8 mouse cellular contexts compared by ENCODE assay signal in genomic region chr5:142627398-142627797, GRCm38 (mm10). TPM values are rescaled to one million over a fixed set of nuclear protein-coding genes. Genes with fewer than 3 reads are reported as not detected.
DNase-seq lines count a peak whose midpoint lies in the region; ATAC-seq and TF ChIP-seq lines count a peak whose summit lies in the region.

Gene Wipi2 (plus strand): TSS chr5:142627698.

- H3K4me2 ChIP-seq in intestine, embryonic 14.5 days (ENCODE audit: low read length) = peak within 1 kb of the TSS; percentile 86

- H3K9ac ChIP-seq in intestine, embryonic 14.5 days (ENCODE audit: low read length) = peak within 1 kb of the TSS; percentile 86

- peaks cover 9% of the 10 kb centered on the region for H3K4me1 ChIP-seq in kidney, adult 2 months (ENCODE audit: control insufficient read depth, insufficient read depth, low read length)
- H3K4me1 ChIP-seq in intestine, embryonic 14.5 days (replicated peaks; ENCODE audit: control insufficient read depth, insufficient read depth, low read length) = peaks cover 5% of the 10 kb centered on the region; the same call in 1 of the 2 replicates

- H3K9me3 ChIP-seq in intestine, embryonic 14.5 days (ENCODE audit: control insufficient read depth, low read length) = no peaks in the 10 kb centered on the region

- H3K27ac ChIP-seq in kidney, adult 2 months (ENCODE audit: insufficient read depth, low read depth, low read length) = peak within 1 kb of the TSS; percentile 92
- H3K27ac ChIP-seq in intestine, embryonic 14.5 days (ENCODE audit: low read depth) = peak within 1 kb of the TSS; percentile 85; the same call in 1 of the 2 replicates

- peak within 1 kb of the TSS; percentile 56 for H3K4me3 ChIP-seq in kidney, adult 2 months (ENCODE audit: insufficient read depth, low read depth, low read length)
- peak within 1 kb of the TSS; percentile 97 for H3K4me3 ChIP-seq in intestine, embryonic 14.5 days (ENCODE audit: low read depth, low read length)

- DNase-seq in kidney, adult 2 months = no peak
- DNase-seq in kidney, adult 8-10 months = no peak
- no peak for DNase-seq in adrenal gland, postnatal 14 days
- DNase-seq in gastrocnemius, postnatal 10 days = no peak
- DNase-seq in intestine, embryonic 14.5 days (ENCODE audit: low spot score) = no peak
- no peak for DNase-seq in spleen, postnatal 4 days (ENCODE audit: low spot score in 2 of 2)
- no peak for DNase-seq in B cell, adult 2 months

- TF ChIP-seq CTCF in kidney, adult 2 months (conservative IDR thresholded peaks at IDR 0.05; ENCODE audit: insufficient read depth, insufficient read length, low read depth, low read length) = no peak

- no peaks in the 10 kb centered on the region for H3K27me3 ChIP-seq in kidney, adult 2 months (replicated peaks; ENCODE audit: control insufficient read depth, insufficient read depth, low read length)
- H3K27me3 ChIP-seq in intestine, embryonic 14.5 days (replicated peaks; ENCODE audit: control insufficient read depth, insufficient read depth, low read length) = no peaks in the 10 kb centered on the region

- ATAC-seq in intestine, embryonic 14.5 days (replicated peaks; ENCODE audit: low FRiP score, low TSS enrichment, low read depth) = no peak
- ATAC-seq in megakaryocyte progenitor cell, adult 5-6 weeks (replicated peaks; ENCODE audit: poor library complexity) = no peak

- WGBS in kidney, adult 2 months = 86% methylated on average over 2 of the region's 2 CpGs
- WGBS in intestine, embryonic 14.5 days = 81% methylated on average over 2 of the region's 2 CpGs

- TF ChIP-seq POLR2A in kidney, adult 2 months (IDR thresholded peaks at IDR 0.05; ENCODE audit: low read depth, low read length) = no peak

- H3K36me3 ChIP-seq in kidney, adult 2 months (ENCODE audit: control insufficient read depth, insufficient read depth, low read length) = no peaks in the 10 kb centered on the region
- H3K36me3 ChIP-seq in intestine, embryonic 14.5 days (ENCODE audit: control insufficient read depth, insufficient read depth, low read length) = 0 out of 2 replicates have a peak, but pooled peaks cover 3% of the 10 kb centered on the region

RNA-seq across cellular contexts. Expression of gene Wipi2, which starts in this region (rescaled TPM):
- 61.0 and 63.7 TPM in 2 replicates for polyA plus RNA-seq in kidney, adult 2 months (2012; rRNA removed)
- total RNA-seq in adrenal gland, postnatal 14 days (2021) = 98.5 and 109 TPM in 2 replicates
- 10 to 100 TPM; 29.2 to 33.6 TPM for total RNA-seq in gastrocnemius, postnatal 10 days (2021)
- 45.6 and 46.5 TPM in 2 replicates for polyA plus RNA-seq in intestine, embryonic 14.5 days (2014; fragmentation: Nextera tagmentation; extraction: Ambion mirVana)
- 17.6 and 18.0 TPM in 2 replicates for total RNA-seq in megakaryocyte progenitor cell, adult 5-6 weeks (2015)
- 29.3 and 35.3 TPM in 2 replicates for total RNA-seq in megakaryocyte progenitor cell, adult 5-6 weeks (2017)
